Mouse (Mus musculus) liver, postnatal 0 days (tissue): Measurements from ENCODE around the gene Eif3d.

Experiments
- CTCF ChIP-seq: sonication (generic); IDR thresholded peaks from 2 replicates; pipeline ENCODE4 v1.5.1; 2016; ENCODE audit warnings: antibody characterized with exemption, low read depth
- EP300 ChIP-seq: IDR thresholded peaks from 2 replicates; pipeline ENCODE4 v1.6.1; 2016; ENCODE audit warnings: antibody characterized with exemption, low read depth, mild to moderate bottlenecking

DNA sequence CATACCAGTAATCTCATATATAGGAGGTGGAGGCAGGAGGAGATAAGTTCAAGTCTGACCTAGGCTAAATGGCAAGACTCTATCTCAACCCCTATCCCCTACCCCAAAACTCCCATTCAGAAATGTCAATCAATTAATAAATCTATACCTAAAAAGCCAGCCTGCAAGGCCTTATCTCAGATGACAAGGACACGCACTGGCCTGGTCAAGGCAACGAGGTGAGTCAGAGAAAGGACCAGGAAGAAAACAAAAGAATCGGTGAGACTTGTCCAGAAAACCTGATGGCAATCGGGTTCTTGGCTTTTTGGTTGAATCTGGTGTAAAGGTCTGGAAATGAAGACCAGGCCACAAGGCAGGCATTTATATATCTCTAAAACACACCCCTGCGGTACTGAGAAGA is 43.7 kb downstream of the Eif3d start:
- TF ChIP-seq EP300 (no peak), CTCF (no peak)
